Mouse (Mus musculus) lung, postnatal 0 days (tissue): Measurements from ENCODE around the gene Pde1a.

Experiments used
- CTCF ChIP-seq: IDR thresholded peaks from 2 replicates; pipeline ENCODE4 v1.5.1; 2016; ENCODE audit warnings: antibody characterized with exemption, mild to moderate bottlenecking
- EP300 ChIP-seq: IDR thresholded peaks from 2 replicates; pipeline ENCODE4 v1.6.1; 2016; ENCODE audit warnings: antibody characterized with exemption, mild to moderate bottlenecking, control low read depth

- TF ChIP-seq EP300 = no peak
- no peak for TF ChIP-seq CTCF
Observed at GRCm38 (mm10) chr2:80014161-80014560, 115.1 kb downstream of the Pde1a start.
